ENCODE assay signal across 18 mouse cellular contexts in genomic region chr13:64335546-64336132, GRCm38 (mm10).
"Had no signal": no experiment of that assay in that cellular context is flagged by ENCODE, and none has a peak within 500 bp of the region (broad histone marks: within the 10 kb centered on the region; RNA-seq: fewer than 3 reads in every experiment).

No protein-coding gene starts in this region.

- H3K9ac ChIP-seq: lung, embryonic 14.5 days; midbrain, embryonic 12.5 days; neural tube, embryonic 13.5 days; neural tube, embryonic 15.5 days; stomach, embryonic 15.5 days had no signal

- ATAC-seq: midbrain, embryonic 16.5 days had no signal

- H3K4me1 ChIP-seq: midbrain, embryonic 10.5 days; midbrain, embryonic 12.5 days; neural tube, embryonic 13.5 days; neural tube, embryonic 15.5 days had no signal

- H3K4me3 ChIP-seq: midbrain, embryonic 10.5 days; midbrain, embryonic 12.5 days; myocyte; neural tube, embryonic 13.5 days; neural tube, embryonic 15.5 days; stomach, embryonic 15.5 days had no signal

- H3K9me3 ChIP-seq: midbrain, embryonic 10.5 days; midbrain, embryonic 12.5 days; neural tube, embryonic 13.5 days; neural tube, embryonic 15.5 days; stomach, embryonic 15.5 days had no signal

- H3K27me3 ChIP-seq: midbrain, embryonic 12.5 days; neural tube, embryonic 13.5 days; neural tube, embryonic 15.5 days; stomach, embryonic 15.5 days had no signal

- H3K4me2 ChIP-seq: lung, embryonic 14.5 days; midbrain, embryonic 12.5 days; neural tube, embryonic 13.5 days; neural tube, embryonic 15.5 days; stomach, embryonic 15.5 days had no signal

- H3K36me3 ChIP-seq: midbrain, embryonic 10.5 days; midbrain, embryonic 12.5 days; neural tube, embryonic 13.5 days; neural tube, embryonic 15.5 days; stomach, embryonic 15.5 days had no signal

- H3K27ac ChIP-seq: midbrain, embryonic 10.5 days; midbrain, embryonic 12.5 days; neural tube, embryonic 13.5 days; neural tube, embryonic 15.5 days; stomach, embryonic 15.5 days had no signal

- DNase-seq: lung, adult 18-20 months; lung, embryonic 14.5 days; lung, postnatal 10 days; lung, postnatal 4 days; midbrain, embryonic 14.5 days; retina, postnatal 1 day; right cerebral cortex, adult 18-20 months; right cerebral cortex, postnatal 25 days; thymus, adult 18-20 months; thymus, postnatal 14 days; thymus, postnatal 36 days had no signal
